Mouse (Mus musculus): ENCODE data around the gene 1810024B03Rik. TPM values are rescaled to one million over a fixed set of nuclear protein-coding genes. Genes with fewer than 3 reads are reported as not detected.

Gene 1810024B03Rik
- 0.12 and 0.14 TPM in 2 replicates for polyA plus RNA-seq (2012; ENCODE audit: low replicate concordance)

DNA sequence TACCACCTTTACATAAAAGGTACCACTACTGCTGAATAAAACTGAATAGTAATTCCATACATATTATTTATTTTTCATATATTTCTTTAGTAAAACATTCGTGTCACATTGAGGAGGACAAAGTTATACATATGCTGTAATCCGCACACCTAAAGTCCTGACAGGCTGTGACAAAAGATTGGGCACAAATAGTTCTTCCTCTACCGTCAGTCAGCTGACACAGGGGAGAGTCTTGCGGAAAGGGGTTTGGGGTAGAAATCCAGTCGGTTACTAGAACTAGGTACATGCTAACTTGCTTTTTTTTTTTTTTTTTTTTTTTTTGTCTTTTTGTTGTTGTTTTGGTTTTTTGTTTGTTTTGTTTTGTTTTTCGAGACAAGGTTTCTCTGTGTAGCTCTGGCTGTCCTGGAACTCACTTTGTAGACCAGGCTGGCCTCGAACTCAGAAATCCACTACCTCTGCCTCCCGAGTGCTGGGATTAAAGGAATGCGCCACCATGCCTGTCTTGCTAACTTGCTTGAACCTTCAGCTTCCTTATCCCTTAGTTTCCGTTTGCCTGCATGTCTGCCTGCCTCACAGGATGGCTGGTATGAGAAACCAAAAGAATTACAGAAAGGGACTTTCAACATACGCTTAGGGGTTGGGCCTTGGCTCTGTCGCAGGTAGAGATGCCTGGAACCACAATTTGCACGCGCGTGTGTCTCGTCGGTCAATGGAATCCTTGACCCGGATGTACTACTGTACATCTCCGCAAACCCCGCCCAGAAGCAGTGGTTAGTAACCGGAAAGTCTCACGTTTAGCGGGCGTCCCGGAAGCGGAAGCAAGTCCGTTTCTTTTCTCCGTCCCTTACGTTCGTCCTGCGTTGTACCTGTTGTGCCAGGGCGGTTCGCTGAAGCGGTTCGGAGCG, at the start of gene 1810024B03Rik, which contains the start of gene Snrnp200:
Gene 1810024B03Rik (minus strand): TSS at position 734 of the 905 bp plus-strand sequence.
Gene Snrnp200 (plus strand): TSS at position 840 of the 905 bp plus-strand sequence.

DNA sequence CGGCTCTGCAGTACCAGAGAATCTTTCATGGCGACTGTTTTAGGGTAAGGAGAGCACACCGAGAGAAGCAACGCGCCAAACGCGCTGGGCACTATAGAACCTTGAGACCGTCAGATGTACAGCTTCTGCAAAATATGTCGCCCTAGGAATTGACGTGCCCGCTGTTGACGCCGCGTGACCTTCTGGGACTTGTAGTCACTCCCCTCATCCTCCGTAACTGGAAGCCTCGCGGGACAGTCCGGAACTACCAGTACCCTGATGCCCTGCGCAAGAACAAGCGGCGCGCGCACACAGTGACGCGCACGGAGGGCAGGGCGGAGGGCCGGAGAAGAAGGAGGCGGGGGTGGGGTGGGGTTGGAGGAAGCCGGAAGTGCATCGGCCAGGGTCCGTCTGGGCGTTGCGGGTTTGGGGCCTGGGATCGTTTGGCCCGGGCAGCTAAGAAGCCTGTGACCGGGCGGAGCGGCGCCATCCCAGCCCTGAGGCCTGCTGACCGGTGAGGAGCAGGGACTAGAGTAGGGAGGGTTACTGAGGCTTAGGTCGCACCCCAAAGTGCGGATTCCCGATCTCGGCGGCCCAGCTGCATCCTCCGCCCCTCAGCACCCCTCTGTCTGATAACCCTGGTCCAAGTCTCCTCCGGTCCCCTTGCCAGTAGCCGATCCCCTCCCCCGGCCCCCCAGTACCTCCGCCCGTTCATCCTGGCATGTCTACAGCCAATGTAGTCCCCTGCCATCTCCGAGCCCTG, 39.7 kb upstream of the 1810024B03Rik start, which contains the start of the genes Ciao1 and Tmem127:
Gene Ciao1 (minus strand): TSS at position 225 of the 742 bp plus-strand sequence.
Gene Tmem127 (plus strand): TSS at position 317 of the 742 bp plus-strand sequence.

DNA sequence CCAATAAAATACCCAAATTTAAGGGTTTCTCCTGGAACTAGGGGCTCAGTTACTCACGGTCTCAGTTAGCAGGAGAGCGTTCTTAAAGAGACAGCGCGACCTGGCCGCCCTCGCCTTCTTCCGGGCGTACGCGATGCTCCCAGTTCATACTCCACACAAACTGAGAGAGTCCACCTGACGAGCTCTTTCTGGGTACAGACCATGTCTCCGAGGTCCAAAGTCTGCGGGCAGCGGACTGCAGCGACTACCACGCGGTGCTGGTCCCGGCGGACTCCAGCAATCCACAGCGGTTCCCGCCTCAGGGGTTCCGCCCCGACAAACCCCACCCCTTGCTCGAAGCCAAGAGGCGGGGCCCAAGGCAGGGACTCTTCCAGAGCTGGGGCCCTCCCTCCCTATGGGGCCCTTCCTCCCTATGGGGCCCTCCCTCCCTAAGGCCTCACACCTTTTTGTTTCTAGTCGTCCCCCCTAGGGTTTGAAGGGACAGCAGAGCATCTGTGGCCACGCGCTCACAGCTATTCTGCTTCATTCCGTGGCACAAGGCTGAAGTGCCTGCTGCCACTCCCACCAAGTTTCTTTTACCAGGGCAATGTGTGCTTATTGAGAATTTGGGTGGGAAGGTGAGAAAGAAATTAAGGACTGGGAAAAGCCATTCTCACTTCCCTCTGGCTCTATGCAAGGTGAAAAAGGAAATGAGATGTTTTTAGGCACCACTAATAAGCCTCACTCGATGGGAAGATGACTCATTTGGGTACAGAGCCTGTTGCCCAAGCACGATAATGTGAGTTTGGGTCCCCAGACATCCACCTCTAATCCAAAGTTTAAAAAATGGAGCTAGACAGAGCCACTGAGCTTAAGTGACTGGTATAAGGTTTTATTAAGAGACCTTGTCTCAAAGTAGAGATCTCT, 64.7 kb downstream of the 1810024B03Rik start, which contains the start of gene Itpripl1:
Gene Itpripl1 (minus strand): TSS at position 285 of the 906 bp plus-strand sequence.

Other genes starting within 250 kb of the 1810024B03Rik start
- 4.4 and 7.7 TPM in 2 replicates for gene Ap4e1, start 199.6 kb downstream of the 1810024B03Rik start, polyA plus RNA-seq (2012; ENCODE audit: low replicate concordance)
- 1.2 and 5.3 TPM in 2 replicates for gene Blvra, start 137.6 kb downstream of the 1810024B03Rik start, polyA plus RNA-seq (2012; ENCODE audit: low replicate concordance)
- gene Ncaph, start 74.3 kb downstream of the 1810024B03Rik start, polyA plus RNA-seq (2012; ENCODE audit: low replicate concordance), result 1.3 and 4.4 TPM in 2 replicates
- gene Itpripl1, start 64.8 kb downstream of the 1810024B03Rik start, polyA plus RNA-seq (2012; ENCODE audit: low replicate concordance), result 9.2 and 9.6 TPM in 2 replicates
- 5.2 and 13.8 TPM in 2 replicates for gene Snrnp200, start 106 bp upstream of the 1810024B03Rik start, polyA plus RNA-seq (2012; ENCODE audit: low replicate concordance)
- 12.0 and 15.9 TPM in 2 replicates for gene Ciao1, start 39.5 kb upstream of the 1810024B03Rik start, polyA plus RNA-seq (2012; ENCODE audit: low replicate concordance)
- 97.7 and 118 TPM in 2 replicates for gene Tmem127, start 39.6 kb upstream of the 1810024B03Rik start, polyA plus RNA-seq (2012; ENCODE audit: low replicate concordance)
- gene Stard7, start 61.9 kb upstream of the 1810024B03Rik start, polyA plus RNA-seq (2012; ENCODE audit: low replicate concordance), result 23.3 and 33.0 TPM in 2 replicates
- 70.8 and 85.4 TPM in 2 replicates for gene Dusp2, start 127.9 kb upstream of the 1810024B03Rik start, polyA plus RNA-seq (2012; ENCODE audit: low replicate concordance)
- 0.08 TPM in 1 of 2 replicates, not detected in the other for gene Astl, start 130.4 kb upstream of the 1810024B03Rik start, polyA plus RNA-seq (2012; ENCODE audit: low replicate concordance)
- not detected in 2 replicates for gene Adra2b, start 154.9 kb upstream of the 1810024B03Rik start, polyA plus RNA-seq (2012; ENCODE audit: low replicate concordance)
- 0.13 and 0.86 TPM in 2 replicates for gene Gpat2, start 216.9 kb upstream of the 1810024B03Rik start, polyA plus RNA-seq (2012; ENCODE audit: low replicate concordance)
- 19.0 and 33.9 TPM in 2 replicates for gene Fahd2a, start 236.3 kb upstream of the 1810024B03Rik start, polyA plus RNA-seq (2012; ENCODE audit: low replicate concordance)

Data from hematopoietic multipotent progenitor cell, adult 10-12 weeks (in vitro differentiated cells).